Mouse (Mus musculus) forebrain, embryonic 11.5 days (tissue): ENCODE measurements around the gene Clic6. TPM values are rescaled to one million over a fixed set of nuclear protein-coding genes. Genes with fewer than 3 reads are reported as not detected.

Experiments used
- ATAC-seq: fragments of 200-750 bp; cut with Nextera tagmentation; replicated peaks from 2 replicates; pipeline ENCODE4 v1.8.0; 2017; ENCODE audit warnings: moderate TSS enrichment; ENCODE audit not compliant: low FRiP score
- DNase-seq: peaks from one replicate; pipeline ENCODE4 v3.0.0-alpha.2; 2017; ENCODE audit warnings: low spot score
- H3K27ac ChIP-seq: fragments of 300-500 bp; sonication (generic); 2 replicates; pipeline ENCODE4 v1.5.1; 2014; ENCODE audit warnings: low read depth, low read length
- H3K27me3 ChIP-seq: fragments of 300-500 bp; sonication (generic); 2 replicates; pipeline ENCODE4 v1.6.1; 2014; ENCODE audit warnings: mild to moderate bottlenecking, low read length, mixed read lengths; ENCODE audit not compliant: control insufficient read depth, insufficient read depth
- H3K36me3 ChIP-seq: fragments of 300-500 bp; sonication (generic); 2 replicates; pipeline ENCODE4 v1.6.1; 2014; ENCODE audit warnings: mild to moderate bottlenecking, low read length, moderate library complexity, mixed read lengths; ENCODE audit not compliant: control insufficient read depth, insufficient read depth
- H3K4me1 ChIP-seq: fragments of 300-500 bp; sonication (generic); replicated peaks from 2 replicates; pipeline ENCODE4 v1.6.1; 2014; ENCODE audit warnings: low read length, mixed read lengths; ENCODE audit not compliant: control insufficient read depth, insufficient read depth
- H3K4me2 ChIP-seq: fragments of 300-500 bp; sonication (generic); 2 replicates; pipeline ENCODE4 v1.6.1; 2014; ENCODE audit warnings: low read depth, mild to moderate bottlenecking, low read length, moderate library complexity, mixed read lengths; ENCODE audit not compliant: severe bottlenecking
- H3K4me3 ChIP-seq: fragments of 300-500 bp; sonication (generic); 2 replicates; pipeline ENCODE4 v1.5.1; 2014; ENCODE audit warnings: low read depth, low read length
- H3K9ac ChIP-seq: fragments of 300-500 bp; sonication (generic); 2 replicates; pipeline ENCODE4 v1.6.1; 2014; ENCODE audit warnings: low read length
- H3K9me3 ChIP-seq: fragments of 300-500 bp; sonication (generic); 2 replicates; pipeline ENCODE4 v1.6.1; 2016; ENCODE audit warnings: low read length, mixed read lengths; ENCODE audit not compliant: control insufficient read depth
- WGBS: fragments of 180-500 bp; shearing (Covaris S2); extraction: QIAGEN DNeasy Blood & Tissue Kit; methylation state at CpG from one replicate; pipeline ENCODE4 v1.1.7; 2014; 5-methylcytosine and 5-hydroxymethylcytosine counted together
- polyA plus RNA-seq: library from polyadenylated mRNA; unstranded; fragments of >200 nt; fragmentation: Nextera tagmentation; extraction: Ambion mirVana; gene quantifications from 2 replicates; pipeline ENCODE4 v1.2.1, GENCODE M21; 2014

Clic6 gene
- polyA plus RNA-seq, 1 experiment from 2014 or later = 3.1 TPM

DNA sequence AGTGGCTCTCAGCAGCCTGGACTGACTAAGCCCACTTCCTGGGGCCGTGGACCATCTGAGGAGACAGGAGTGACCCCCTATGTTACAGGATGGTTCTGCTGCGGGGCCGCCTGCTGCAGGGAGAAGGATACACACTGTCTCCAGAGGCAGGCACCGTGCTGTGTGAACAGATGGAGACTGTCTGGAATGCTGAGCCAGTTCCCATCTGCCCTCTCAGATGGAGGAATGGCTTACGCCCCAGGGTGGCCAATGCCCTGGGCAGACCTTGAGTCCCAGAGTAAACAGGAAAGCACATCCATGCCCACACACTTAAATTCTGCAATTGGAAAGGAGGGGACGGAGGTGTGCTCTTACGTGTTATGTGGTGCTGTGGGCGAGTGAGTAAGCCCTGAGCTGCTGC, 35.2 kb upstream of the Clic6 start:
- no peak overlapping the region for H3K4me2 ChIP-seq
- no peak for DNase-seq
- H3K9ac ChIP-seq = no peak overlapping the region
- no peaks in the 10 kb centered on the region for H3K4me1 ChIP-seq
- ATAC-seq = no peak
- WGBS = 93% methylated on average over 8 of the region's 8 CpGs
- no peaks in the 10 kb centered on the region for H3K27me3 ChIP-seq
- no peaks in the 10 kb centered on the region for H3K9me3 ChIP-seq
- no peak overlapping the region for H3K27ac ChIP-seq
- no peaks in the 10 kb centered on the region for H3K36me3 ChIP-seq
- no peak overlapping the region for H3K4me3 ChIP-seq

DNA sequence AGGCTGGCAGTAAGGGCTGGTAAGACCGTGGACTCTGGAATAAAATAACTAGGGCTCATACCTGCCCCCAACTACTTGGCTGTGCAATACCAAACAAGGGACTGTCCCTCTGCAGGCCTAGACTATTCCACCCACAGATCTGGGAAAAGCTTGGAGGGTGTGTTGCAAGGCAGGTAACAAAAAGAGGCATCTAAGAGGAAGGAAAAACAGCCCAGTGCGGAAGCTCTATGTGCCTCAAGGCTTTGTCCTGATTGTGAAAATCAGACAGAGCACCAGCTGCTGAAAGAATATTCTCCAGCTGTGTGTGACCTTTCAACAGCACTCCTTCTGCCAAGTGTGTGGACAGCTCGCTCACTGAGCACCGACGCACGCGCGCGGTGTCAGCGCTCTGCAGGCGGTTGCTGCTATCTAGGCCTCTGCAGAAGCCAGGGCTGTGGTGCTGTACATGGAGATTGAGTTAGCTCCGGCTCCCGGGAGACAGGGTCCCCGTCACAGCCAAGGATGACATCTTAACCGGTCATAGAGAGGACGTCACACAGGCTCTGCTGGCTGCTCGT, 33.9 kb upstream of the Clic6 start:
- Histone ChIP-seq H3K27me3 (no peaks in the 10 kb centered on the region), H3K4me2 (no peak overlapping the region), H3K9me3 (no peaks in the 10 kb centered on the region), H3K9ac (no peak overlapping the region), H3K36me3 (no peaks in the 10 kb centered on the region), H3K4me3 (no peak overlapping the region), H3K4me1 (no peaks in the 10 kb centered on the region), H3K27ac (no peak overlapping the region)
- ATAC-seq (no peak), DNase-seq (no peak)
- WGBS = 92% methylated on average over 17 of the region's 17 CpGs

DNA sequence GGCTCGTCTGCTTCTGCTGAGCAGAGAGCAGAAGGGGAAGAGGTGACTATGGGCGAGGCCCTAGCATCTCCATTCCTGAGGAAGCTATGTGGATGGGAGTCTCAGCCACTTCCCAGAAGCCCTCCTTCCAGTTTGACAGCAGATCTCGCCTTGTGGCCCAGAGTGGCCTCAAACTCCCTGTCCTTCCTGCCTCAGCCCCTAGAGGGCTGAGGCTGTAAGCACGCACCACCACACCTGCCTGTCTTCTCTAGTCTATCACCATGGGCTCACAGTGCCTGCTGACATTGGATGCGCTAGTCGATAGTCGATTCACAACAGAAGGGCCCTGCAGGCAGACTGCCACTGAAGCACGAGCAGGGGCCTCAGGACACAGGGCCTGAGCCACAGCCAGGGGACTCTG, 32.9 kb upstream of the Clic6 start:
- Histone ChIP-seq H3K4me1 (no peaks in the 10 kb centered on the region), H3K4me3 (no peak overlapping the region), H3K36me3 (no peaks in the 10 kb centered on the region), H3K27me3 (no peaks in the 10 kb centered on the region), H3K4me2 (no peak overlapping the region), H3K9me3 (no peaks in the 10 kb centered on the region), H3K27ac (no peak overlapping the region), H3K9ac (no peak overlapping the region)
- WGBS = 54% methylated on average over 8 of the region's 8 CpGs
- ATAC-seq = no peak
- no peak for DNase-seq

DNA sequence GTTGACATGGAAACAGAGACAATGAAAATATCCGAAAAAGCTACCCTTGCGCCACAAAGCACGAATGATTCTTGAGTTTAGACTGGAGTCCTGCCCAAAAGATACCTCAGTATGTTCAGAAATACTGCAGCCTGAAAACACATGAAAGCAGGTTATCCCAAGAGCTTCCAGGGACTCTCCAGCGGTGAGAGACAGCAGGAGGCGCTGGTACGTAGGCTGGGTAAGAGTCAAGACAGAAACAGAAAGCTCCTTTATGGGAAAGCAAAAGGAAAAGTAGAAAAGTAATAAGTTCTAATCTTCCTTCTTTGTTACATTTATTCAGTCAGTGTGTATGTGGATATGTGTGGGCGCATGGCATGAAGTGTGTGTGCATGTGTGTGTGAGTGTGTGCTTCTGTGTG, 31.5 kb upstream of the Clic6 start:
- Histone ChIP-seq H3K9ac (no peak overlapping the region), H3K9me3 (no peaks in the 10 kb centered on the region), H3K4me2 (no peak overlapping the region), H3K27me3 (no peaks in the 10 kb centered on the region), H3K4me1 (no peaks in the 10 kb centered on the region), H3K27ac (no peak overlapping the region), H3K36me3 (no peaks in the 10 kb centered on the region), H3K4me3 (no peak overlapping the region)
- ATAC-seq (no peak), DNase-seq (no peak)
- 90% methylated on average over 7 of the region's 7 CpGs for WGBS

GRCm38 (mm10) chr16:92454495-92454894, 31.0 kb upstream of the Clic6 start:
- DNase-seq = no peak
- H3K9me3 ChIP-seq = no peaks in the 10 kb centered on the region
- H3K4me1 ChIP-seq = no peaks in the 10 kb centered on the region
- no peak overlapping the region for H3K4me2 ChIP-seq
- 94% methylated on average over 18 of the region's 18 CpGs for WGBS
- no peak overlapping the region for H3K4me3 ChIP-seq
- no peak for ATAC-seq
- no peaks in the 10 kb centered on the region for H3K27me3 ChIP-seq
- H3K36me3 ChIP-seq = no peaks in the 10 kb centered on the region
- H3K9ac ChIP-seq = no peak overlapping the region
- no peak overlapping the region for H3K27ac ChIP-seq

DNA sequence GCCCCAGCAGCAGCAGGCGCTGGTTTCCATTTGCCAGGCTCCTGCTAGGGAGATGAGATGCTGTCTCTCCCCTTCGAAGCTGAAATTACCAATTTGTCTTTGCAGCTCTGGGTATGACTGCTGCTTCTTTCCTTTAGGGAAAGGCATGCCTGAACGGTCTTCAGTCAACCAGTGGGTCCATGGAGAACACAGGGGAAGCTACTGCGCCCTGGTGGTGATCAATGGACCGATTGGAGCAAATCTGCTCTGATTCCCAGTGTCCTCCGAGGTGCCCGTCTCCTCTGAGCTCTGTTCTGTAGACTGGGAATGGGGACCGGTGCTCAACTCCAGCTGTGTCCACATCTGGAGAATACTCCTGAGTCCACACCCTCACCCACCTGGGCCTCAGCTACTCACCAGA, 30.0 kb upstream of the Clic6 start:
- Histone ChIP-seq H3K4me1 (no peaks in the 10 kb centered on the region), H3K27me3 (no peaks in the 10 kb centered on the region), H3K36me3 (no peaks in the 10 kb centered on the region), H3K9me3 (no peaks in the 10 kb centered on the region), H3K4me3 (no peak overlapping the region), H3K9ac (no peak overlapping the region), H3K27ac (no peak overlapping the region), H3K4me2 (no peak overlapping the region)
- ATAC-seq = no peak
- 67% methylated on average over 8 of the region's 8 CpGs for WGBS
- DNase-seq = no peak

DNA sequence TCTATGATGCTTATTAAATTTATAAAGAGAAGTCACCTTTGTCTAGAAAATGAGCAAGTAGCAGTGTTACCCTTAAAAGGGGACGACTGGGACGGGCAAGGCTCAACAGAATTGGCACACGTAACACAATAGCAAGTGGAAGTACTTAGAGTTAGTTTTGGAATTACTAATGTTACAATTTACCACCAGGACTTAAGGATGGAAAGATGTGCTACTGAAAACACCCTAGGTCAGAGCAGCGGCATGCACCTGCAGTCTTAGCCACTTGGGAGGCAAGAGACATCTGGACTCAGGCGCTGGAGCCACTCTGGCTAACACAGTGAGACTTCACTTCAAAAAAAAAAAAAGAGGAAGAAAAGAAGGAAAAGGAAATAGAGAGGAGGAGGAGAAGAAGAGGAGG, 29.6 kb upstream of the Clic6 start:
- ATAC-seq (no peak), DNase-seq (no peak)
- no peak overlapping the region for H3K27ac ChIP-seq
- WGBS = 92% methylated on average over 5 of the region's 5 CpGs
- no peaks in the 10 kb centered on the region for H3K9me3 ChIP-seq
- no peaks in the 10 kb centered on the region for H3K27me3 ChIP-seq
- no peak overlapping the region for H3K9ac ChIP-seq
- no peaks in the 10 kb centered on the region for H3K36me3 ChIP-seq
- H3K4me2 ChIP-seq = no peak overlapping the region
- no peaks in the 10 kb centered on the region for H3K4me1 ChIP-seq
- no peak overlapping the region for H3K4me3 ChIP-seq

GRCm38 (mm10) chr16:92457594-92457993, 27.9 kb upstream of the Clic6 start:
- no peaks in the 10 kb centered on the region for H3K9me3 ChIP-seq
- ATAC-seq = peak; percentile 55; the same call in 1 of the 2 replicates
- H3K27ac ChIP-seq = no peak overlapping the region
- no peak overlapping the region for H3K4me3 ChIP-seq
- no peak overlapping the region for H3K9ac ChIP-seq
- H3K4me1 ChIP-seq = 0 out of 2 replicates have a peak, but pooled peaks cover 2% of the 10 kb centered on the region
- H3K27me3 ChIP-seq = no peaks in the 10 kb centered on the region
- peak; percentile 85 for DNase-seq
- H3K4me2 ChIP-seq = no peak overlapping the region
- no peaks in the 10 kb centered on the region for H3K36me3 ChIP-seq
- 28% methylated on average over 7 of the region's 7 CpGs for WGBS

DNA sequence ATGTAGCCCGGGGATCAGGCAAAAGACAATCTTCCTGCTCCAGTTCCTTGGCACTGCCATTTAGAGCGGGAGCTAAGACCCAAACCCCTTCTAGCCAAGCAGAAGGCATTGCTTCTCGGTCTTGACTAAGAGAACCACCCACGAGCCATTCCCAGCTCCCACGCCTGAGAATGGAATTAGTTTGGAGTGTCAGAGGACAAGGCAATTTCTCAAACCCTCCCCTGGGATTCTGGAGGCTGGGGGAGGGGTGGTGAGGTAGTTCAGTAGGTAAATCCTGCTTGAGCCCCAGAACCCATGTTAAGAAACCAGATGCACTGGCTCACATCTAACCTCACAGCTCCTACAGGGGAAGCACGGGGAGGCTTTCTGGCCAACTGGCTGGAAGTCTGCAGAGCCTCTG, 24.1 kb upstream of the Clic6 start:
- Histone ChIP-seq H3K27ac (no peak overlapping the region), H3K4me2 (no peak overlapping the region), H3K27me3 (no peaks in the 10 kb centered on the region), H3K9me3 (no peaks in the 10 kb centered on the region), H3K4me3 (no peak overlapping the region), H3K4me1 (peaks cover 10% of the 10 kb centered on the region; the same call in 1 of the 2 replicates), H3K36me3 (no peaks in the 10 kb centered on the region), H3K9ac (no peak overlapping the region)
- ATAC-seq (no peak), DNase-seq (no peak)
- WGBS = 73% methylated on average over 6 of the region's 6 CpGs
